Mouse (Mus musculus): ENCODE data around the gene Trim40.

The Trim40 gene

GRCm38 (mm10) chr17:36839001-36839400 lies 50.9 kb downstream of the Trim40 start:
- DNase-seq = no peak

DNA sequence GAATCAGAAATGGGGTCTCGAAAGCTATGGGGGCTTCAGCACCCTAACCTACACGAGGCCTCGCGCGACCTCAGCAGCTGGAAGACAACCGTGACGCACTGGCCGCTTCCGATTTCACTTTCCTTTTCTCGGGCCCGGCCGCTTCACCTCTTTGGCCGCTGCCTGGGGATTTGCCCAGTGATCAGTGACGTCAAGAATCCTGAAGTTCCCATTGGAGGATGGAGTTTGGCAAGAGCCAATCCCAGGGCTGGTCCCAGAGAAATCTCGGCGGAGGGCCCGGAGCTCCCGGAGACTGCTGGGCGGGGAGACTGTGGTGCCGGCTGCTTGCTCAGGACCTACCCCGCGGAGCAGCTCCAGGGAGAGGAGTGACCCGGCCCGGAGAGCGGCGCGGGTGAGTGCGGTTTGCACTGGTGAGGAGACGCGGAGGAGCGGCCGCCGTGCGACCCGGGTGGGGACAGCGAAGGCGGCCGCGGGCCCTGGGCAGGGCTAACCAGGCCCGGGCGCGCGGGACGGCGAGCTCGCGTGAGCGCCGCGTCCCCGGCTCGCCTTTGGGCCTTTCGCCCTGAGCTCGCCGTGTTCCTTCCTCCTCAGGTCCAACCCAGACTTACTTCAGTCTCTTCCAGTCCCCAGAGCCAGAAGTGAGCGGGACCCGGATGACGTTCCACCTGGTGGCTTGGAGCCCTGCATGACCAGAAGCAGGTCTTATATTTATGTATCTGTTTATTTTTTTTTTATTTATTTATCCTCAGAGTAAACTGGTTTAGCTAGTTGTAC lies 52.9 kb downstream of the Trim40 start, which contains the start of gene Trim26:
Trim26 (plus strand) TSS at position 261 of the 774 bp plus-strand sequence.
- peak; percentile 97 for DNase-seq

DNA sequence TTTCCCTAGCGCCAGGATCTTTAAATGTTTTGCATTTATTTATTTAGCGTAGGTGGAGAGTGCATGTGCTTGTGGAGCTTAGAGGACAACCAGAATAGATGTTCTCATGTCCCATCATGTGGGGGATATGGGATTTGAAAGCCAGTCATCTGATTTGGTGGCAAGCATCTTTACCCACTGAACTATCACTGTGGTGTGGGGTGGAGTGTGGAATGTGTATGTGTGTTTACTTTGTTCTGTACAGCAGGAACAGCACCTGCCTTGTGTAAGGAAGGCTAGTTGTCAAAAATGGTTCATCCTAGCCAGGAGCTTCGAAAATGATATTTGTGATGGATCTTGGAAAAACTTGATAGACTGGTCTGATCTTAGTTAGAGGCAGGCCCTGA lies 53.5 kb downstream of the Trim40 start:
- DNase-seq = no peak

DNA sequence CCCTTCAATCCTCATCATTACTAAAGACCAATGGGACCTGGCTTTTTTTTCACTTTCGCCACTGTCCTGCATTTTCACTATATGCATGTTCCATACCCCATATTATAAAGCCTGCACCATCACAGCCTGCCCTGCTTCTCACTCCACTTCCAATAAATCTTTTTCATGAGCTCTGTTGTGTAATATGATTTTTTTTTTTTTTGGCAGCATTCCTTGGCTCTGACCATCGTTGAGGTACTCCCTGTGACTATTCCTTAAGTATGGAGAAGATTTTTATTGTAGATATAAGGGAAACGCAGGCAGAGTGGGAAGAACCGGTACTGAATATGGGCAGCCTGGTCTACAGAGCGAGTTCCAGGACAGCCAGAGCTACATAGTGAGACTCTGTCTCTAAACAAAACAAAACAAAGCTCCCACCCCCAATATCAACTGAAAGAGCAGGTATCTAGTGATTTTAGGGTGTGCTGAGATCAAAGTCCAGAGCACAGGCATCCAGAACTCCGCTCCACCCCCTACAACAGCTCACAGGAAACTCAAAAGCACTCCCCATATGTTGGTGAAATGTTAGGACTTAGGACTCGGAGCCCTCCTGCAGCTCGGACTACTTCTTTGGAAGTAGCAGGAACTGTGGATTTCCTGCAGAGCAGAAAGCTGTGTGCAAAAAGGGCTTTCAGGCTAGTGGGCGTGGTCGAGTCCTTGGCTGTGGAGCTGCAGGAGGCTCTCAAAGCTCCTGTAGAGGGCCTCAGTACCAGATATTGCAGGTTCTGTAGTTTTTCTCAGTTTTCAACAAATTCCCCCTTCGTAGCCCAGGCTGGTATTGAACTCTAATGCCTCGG lies 54.1 kb downstream of the Trim40 start:
- peak; percentile 57 for DNase-seq

DNA sequence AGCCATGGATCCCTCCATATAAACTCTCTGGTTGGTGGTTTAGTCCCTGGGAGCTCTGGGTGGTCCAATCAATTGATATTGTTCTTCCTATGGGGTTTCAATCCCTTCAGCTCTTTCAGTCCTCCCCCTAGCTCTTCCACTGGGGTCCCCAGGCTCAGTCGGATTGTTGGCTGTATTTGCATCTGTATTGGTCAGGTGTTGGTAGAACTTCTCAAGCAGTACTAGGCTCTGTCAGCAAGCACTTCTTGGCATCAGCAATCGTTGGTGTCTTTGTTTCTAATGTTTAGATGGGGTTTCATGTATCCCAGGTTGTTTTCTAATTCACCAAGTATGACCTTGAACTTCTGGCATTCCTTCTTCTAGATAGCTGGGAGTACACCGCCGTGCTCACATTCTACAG lies 57.2 kb downstream of the Trim40 start:
- DNase-seq = no peak
